Mouse (Mus musculus) liver, embryonic 14.5 days (tissue): ENCODE results near the gene Numa1.

Experiments used
- CTCF ChIP-seq: IDR thresholded peaks from 2 replicates; pipeline ENCODE4 v1.5.1; 2016; ENCODE audit warnings: antibody characterized with exemption, low read depth, control low read depth
- EP300 ChIP-seq: IDR thresholded peaks from 2 replicates; pipeline ENCODE4 v1.6.1; 2016; ENCODE audit warnings: antibody characterized with exemption, low read depth

DNA sequence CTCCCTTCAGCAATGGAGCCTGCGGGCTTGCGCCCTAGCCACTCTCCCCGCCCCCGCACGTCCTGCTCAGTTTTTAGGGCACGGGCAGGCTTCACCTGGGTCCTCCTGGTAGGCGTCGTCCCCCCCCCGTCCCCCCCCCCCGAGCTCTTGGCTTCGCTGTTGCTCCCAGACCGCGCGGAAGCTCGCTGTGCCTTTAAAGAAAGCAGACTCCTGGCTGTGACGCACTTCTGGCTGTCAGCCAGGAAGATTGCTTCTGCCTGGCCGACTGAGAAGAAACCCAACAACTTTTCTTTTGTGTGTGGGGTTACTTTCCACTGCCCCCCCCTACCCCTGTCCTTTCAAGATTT, 36.5 kb downstream of the Numa1 start:
- no peak for TF ChIP-seq CTCF
- no peak for TF ChIP-seq EP300
